Mouse (Mus musculus): ENCODE data around the gene Kptn. TPM values are rescaled to one million over a fixed set of nuclear protein-coding genes. Genes with fewer than 3 reads are reported as not detected.
A peak's percentile ranks its signal among the peaks of the same experiment; 100 is the strongest.

The Kptn gene
- polyA plus RNA-seq, 1 experiment = 28.7 TPM

DNA sequence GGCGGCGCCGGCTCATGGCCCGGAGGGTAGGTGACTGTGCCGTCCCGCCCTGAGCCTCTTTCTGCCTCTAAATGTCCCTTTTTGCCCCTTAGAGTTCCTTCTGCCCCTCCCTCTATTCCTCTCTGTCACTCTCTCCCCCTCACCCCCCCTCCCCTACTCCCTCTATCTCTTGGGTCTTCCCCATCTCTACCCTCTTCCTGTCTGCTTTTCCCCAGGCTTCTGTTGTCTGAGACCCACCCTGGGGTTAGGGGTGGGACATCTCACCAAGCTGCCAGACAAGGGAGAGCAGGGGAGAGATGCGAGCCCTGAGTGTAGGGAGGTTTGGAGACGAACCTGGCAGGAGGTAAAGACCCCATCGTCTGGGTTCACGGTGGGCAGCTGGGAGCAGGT lies 55.8 kb downstream of the Kptn start:
- peak overlapping the region; percentile 51 for H3K4me3 ChIP-seq (ENCODE audit: insufficient read depth, low read depth, low read length)
- under 1% methylated on average over 10 of the region's 10 CpGs for WGBS
- no peak overlapping the region for H3K27ac ChIP-seq (ENCODE audit: insufficient read depth, low read depth, low read length)
- no peaks in the 10 kb centered on the region for H3K4me1 ChIP-seq (ENCODE audit: control insufficient read depth, insufficient read depth, low read length)
- no peak for DNase-seq
- H3K27me3 ChIP-seq (replicated peaks; ENCODE audit: control insufficient read depth, insufficient read depth, low read length) = no peaks in the 10 kb centered on the region
- no peaks in the 10 kb centered on the region for H3K36me3 ChIP-seq (ENCODE audit: control insufficient read depth, insufficient read depth, low read length)
- no peak for TF ChIP-seq CTCF (conservative IDR thresholded peaks at IDR 0.05; ENCODE audit: insufficient read depth, insufficient read length, low read depth, low read length)
- TF ChIP-seq POLR2A (IDR thresholded peaks at IDR 0.05; ENCODE audit: low read depth, low read length) = no peak

Other genes with a start within 250 kb of the Kptn start
- gene Crx, start 239.9 kb upstream of the Kptn start, polyA plus RNA-seq (2012; rRNA removed) = not detected in 2 replicates
- gene Crxos, start 237.3 kb upstream of the Kptn start, polyA plus RNA-seq (2012; rRNA removed) = not detected in 2 replicates
- gene Selenow, start 197.5 kb upstream of the Kptn start, polyA plus RNA-seq (2012; rRNA removed) = 236 and 288 TPM in 2 replicates
- 87.9 and 88.9 TPM in 2 replicates for gene Nop53, start 173.8 kb upstream of the Kptn start, polyA plus RNA-seq (2012; rRNA removed)
- gene Ehd2, start 152.3 kb upstream of the Kptn start, polyA plus RNA-seq (2012; rRNA removed) = 30.2 and 33.7 TPM in 2 replicates
- 7.9 and 8.6 TPM in 2 replicates for gene Bicra, start 72.0 kb upstream of the Kptn start, polyA plus RNA-seq (2012; rRNA removed)
- gene Zfp541, start 58.1 kb upstream of the Kptn start, polyA plus RNA-seq (2012; rRNA removed) = 0.03 TPM in 1 of 2 replicates, not detected in the other
- 177 and 207 TPM in 2 replicates for gene Napa, start 21.4 kb upstream of the Kptn start, polyA plus RNA-seq (2012; rRNA removed)
- 0.33 and 0.38 TPM in 2 replicates for gene Slc8a2, start 9.9 kb downstream of the Kptn start, polyA plus RNA-seq (2012; rRNA removed)
- gene Meis3, start 55.2 kb downstream of the Kptn start, polyA plus RNA-seq (2012; rRNA removed) = 3.8 and 6.6 TPM in 2 replicates
- 22.7 and 28.9 TPM in 2 replicates for gene Dhx34, start 102.1 kb downstream of the Kptn start, polyA plus RNA-seq (2012; rRNA removed)
- gene C5ar2, start 124.3 kb downstream of the Kptn start, polyA plus RNA-seq (2012; rRNA removed) = 0.34 and 0.39 TPM in 2 replicates
- 3.4 and 4.2 TPM in 2 replicates for gene C5ar1, start 139.6 kb downstream of the Kptn start, polyA plus RNA-seq (2012; rRNA removed)
- 23.1 and 30.7 TPM in 2 replicates for gene Inafm1, start 153.7 kb downstream of the Kptn start, polyA plus RNA-seq (2012; rRNA removed)
- 23.3 and 24.3 TPM in 2 replicates for gene Ccdc9, start 166.9 kb downstream of the Kptn start, polyA plus RNA-seq (2012; rRNA removed)
- gene Bbc3, start 188.5 kb downstream of the Kptn start, polyA plus RNA-seq (2012; rRNA removed) = 5.1 and 5.2 TPM in 2 replicates